Mouse (Mus musculus) small intestine, adult 2 months (tissue): ENCODE measurements around the gene Scrn3. TPM values are rescaled to one million over a fixed set of nuclear protein-coding genes. Genes with fewer than 3 reads are reported as not detected.

Experiments used
- H3K27ac ChIP-seq: fragments of 200-500 bp; 2 replicates; pipeline ENCODE4 v1.5.1; 2012; ENCODE audit warnings: low read depth, low read length, control low read depth, inconsistent platforms; ENCODE audit not compliant: insufficient read depth
- H3K27me3 ChIP-seq: fragments of 200-500 bp; 2 replicates; pipeline ENCODE4 v1.6.1; 2012; ENCODE audit warnings: mild to moderate bottlenecking, moderate library complexity, low read length, inconsistent platforms; ENCODE audit not compliant: control insufficient read depth, insufficient read depth
- H3K36me3 ChIP-seq: fragments of 200-500 bp; 2 replicates; pipeline ENCODE4 v1.6.1; 2012; ENCODE audit warnings: mild to moderate bottlenecking, low read length, control low read depth, inconsistent platforms; ENCODE audit not compliant: control insufficient read depth, insufficient read depth
- H3K4me1 ChIP-seq: fragments of 200-500 bp; 2 replicates; pipeline ENCODE4 v1.6.1; 2012; ENCODE audit warnings: low read length, inconsistent platforms, mixed read lengths; ENCODE audit not compliant: control insufficient read depth, insufficient read depth, insufficient read length
- H3K4me3 ChIP-seq: fragments of 200-500 bp; 2 replicates; pipeline ENCODE4 v1.5.1; 2012; ENCODE audit warnings: low read depth, mild to moderate bottlenecking, control low read depth, inconsistent platforms, low read length, moderate library complexity
- CTCF ChIP-seq: fragments of 200-500 bp; IDR thresholded peaks from 2 replicates; pipeline ENCODE4 v1.5.1; 2012; ENCODE audit warnings: low read depth, mild to moderate bottlenecking, control low read depth, inconsistent platforms, low read length, moderate library complexity, mixed read lengths; ENCODE audit not compliant: insufficient replicate concordance, insufficient read length; ENCODE audit errors: extremely low read depth
- POLR2A ChIP-seq: fragments of 200-500 bp; IDR thresholded peaks from 2 replicates; pipeline ENCODE4 v1.6.1; 2012; ENCODE audit warnings: low read depth, mild to moderate bottlenecking, control low read depth, inconsistent platforms, low read length, moderate library complexity
- WGBS: fragments of 180-500 bp; shearing (Covaris S2); methylation state at CpG from one replicate; pipeline ENCODE4 v1.1.7; 2018; 5-methylcytosine and 5-hydroxymethylcytosine counted together
- polyA plus RNA-seq: library from polyadenylated mRNA; depleted of rRNA; stranded (reverse); fragments of >200 nt; gene quantifications from 2 replicates; pipeline ENCODE4 v1.2.3, GENCODE M21; 2012; rRNA removed

The Scrn3 gene
- 1.1 and 1.6 TPM in 2 replicates for polyA plus RNA-seq

DNA sequence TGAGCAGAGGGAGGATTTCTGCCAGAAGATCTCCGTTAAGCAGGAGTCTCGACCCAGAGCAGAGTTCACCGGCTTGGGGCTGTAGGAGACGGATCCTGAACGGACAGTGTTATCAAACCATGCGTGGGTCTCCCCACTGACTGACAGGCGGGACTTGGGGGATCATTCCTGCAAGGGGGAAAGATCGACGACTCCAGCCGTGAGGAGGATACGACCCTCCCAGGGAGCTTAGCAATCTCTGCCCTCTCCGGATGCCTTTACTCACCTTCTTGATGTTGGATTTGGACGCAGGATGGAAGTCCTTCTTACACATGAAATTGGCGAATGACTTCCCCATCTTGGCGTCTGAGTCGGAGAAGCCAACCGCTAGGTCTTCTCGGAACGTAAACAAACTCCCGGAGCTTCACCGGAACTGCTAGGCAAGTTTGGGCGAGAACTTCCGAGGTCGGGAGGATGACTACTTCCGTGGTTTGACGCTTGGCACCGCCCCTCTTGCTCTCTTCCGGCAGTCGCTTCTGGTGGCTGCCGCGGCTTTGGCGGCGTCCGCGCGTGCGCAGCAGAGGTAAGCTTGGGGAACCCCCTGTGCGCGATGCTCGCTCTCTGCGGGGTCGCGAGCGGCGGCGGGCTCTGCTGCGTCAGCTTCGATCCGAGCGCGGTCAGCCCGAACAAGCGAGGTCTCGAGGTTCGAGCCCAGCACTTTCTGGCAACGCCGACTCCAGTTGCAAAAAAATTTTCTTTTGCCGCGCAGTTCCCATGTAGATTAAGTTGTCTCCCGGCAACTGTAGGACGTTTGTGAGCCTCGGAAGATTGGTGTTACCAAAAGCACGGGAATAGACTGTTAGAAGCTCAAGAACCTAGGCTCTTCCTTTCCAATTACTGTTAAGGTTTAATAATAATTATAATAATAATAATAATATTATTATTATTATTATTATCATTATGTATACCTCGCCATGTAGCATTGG lies at the start of gene Scrn3, which contains the start of gene Cir1:
Gene Scrn3 (plus strand): TSS at position 450 of the 965 bp plus-strand sequence.
Gene Cir1 (minus strand): TSS at position 550 of the 965 bp plus-strand sequence.
- no peaks in the 10 kb centered on the region for H3K27me3 ChIP-seq
- no peaks in the 10 kb centered on the region for H3K4me1 ChIP-seq
- peaks cover 16% of the 10 kb centered on the region for H3K36me3 ChIP-seq
- under 1% methylated on average over 64 of the region's 64 CpGs for WGBS
- TF ChIP-seq POLR2A: peak; percentile 69
- no peak for TF ChIP-seq CTCF
- peak within 1 kb of the TSS; percentile 97 for H3K4me3 ChIP-seq
- peak within 1 kb of the TSS; percentile 53 for H3K27ac ChIP-seq

DNA sequence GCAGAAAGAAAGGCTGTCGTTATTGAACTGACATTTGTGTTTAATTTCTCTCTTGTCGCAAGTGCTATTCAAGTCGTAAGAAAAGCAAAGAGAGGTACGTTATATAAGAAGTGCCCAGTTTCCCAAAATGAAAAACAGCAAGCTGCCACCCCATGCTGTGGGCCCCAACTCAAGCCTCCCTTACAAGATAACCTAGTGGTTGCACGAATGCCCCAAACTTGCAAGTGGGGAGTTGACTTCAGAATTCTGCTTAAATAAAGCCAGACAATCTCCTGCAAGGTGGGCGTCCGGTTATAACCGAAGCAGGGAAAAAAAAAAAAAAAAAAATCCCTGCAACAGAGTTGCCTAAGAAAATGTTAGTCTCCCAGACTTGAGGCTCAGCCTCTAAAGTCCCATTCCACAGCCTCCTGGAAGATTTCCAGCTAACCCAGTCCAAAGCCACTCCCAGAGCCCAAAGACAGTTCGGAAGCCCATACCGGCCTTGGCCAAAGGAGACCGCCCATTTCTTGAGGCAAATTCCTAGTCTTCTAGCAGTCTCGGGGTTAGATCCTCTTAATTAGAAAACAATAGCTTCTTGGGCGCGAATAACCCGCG lies 49.1 kb upstream of the Scrn3 start:
- peaks cover 55% of the 10 kb centered on the region for H3K27me3 ChIP-seq
- TF ChIP-seq POLR2A (no peak), CTCF (no peak)
- H3K36me3 ChIP-seq: no peaks in the 10 kb centered on the region
- H3K27ac ChIP-seq: no peak overlapping the region
- peak overlapping the region; percentile 28; the same call in 1 of the 2 replicates for H3K4me3 ChIP-seq
- WGBS: 20% methylated on average over 16 of the region's 16 CpGs
- no peaks in the 10 kb centered on the region; the same call in 1 of the 2 replicates for H3K4me1 ChIP-seq

DNA sequence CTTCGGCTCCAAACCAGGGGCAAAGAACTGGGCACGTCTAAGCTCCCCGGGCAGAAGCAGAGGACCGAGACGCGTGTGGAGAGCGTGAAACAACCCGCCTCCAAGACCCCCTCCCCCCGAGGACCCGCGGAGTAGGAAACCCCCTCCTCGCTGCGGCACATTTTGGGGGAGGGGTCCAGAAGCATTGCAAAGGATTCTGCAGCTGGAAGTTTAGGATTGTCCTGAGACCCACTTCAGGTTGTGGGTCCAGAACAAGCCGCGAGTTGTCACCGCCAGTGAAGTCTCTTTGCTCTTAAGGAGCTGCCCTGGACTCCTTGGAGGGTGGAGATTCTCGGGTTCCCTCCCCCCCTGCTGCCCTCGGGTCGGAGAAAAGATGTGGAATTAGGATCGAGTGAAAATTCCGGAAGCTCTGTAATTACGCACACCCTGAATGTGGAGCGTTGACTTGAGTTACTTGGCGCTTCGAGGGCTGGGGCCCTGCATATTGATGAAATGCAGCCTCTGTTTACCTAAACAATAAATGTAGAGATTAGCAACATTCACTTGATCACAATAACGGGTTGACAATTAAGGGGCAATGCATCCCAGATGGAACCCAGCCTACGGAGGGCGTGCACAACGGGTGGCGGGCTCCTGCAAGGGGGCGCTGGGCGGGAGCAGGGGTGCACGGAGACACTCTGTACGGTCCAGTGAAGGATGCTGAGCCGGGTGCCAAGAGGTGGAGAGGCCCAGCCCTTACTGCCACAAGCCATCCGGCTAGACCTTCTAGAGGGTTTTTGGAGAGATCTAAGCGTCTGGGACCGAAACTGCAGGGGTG lies 48.4 kb upstream of the Scrn3 start:
- 5% methylated on average over 38 of the region's 38 CpGs for WGBS
- H3K27ac ChIP-seq: no peak overlapping the region
- H3K4me1 ChIP-seq: no peaks in the 10 kb centered on the region; the same call in 1 of the 2 replicates
- H3K4me3 ChIP-seq: peak overlapping the region; percentile 28; the same call in 1 of the 2 replicates
- H3K36me3 ChIP-seq: no peaks in the 10 kb centered on the region
- H3K27me3 ChIP-seq: peaks cover 58% of the 10 kb centered on the region
- no peak for TF ChIP-seq CTCF
- TF ChIP-seq POLR2A: no peak

DNA sequence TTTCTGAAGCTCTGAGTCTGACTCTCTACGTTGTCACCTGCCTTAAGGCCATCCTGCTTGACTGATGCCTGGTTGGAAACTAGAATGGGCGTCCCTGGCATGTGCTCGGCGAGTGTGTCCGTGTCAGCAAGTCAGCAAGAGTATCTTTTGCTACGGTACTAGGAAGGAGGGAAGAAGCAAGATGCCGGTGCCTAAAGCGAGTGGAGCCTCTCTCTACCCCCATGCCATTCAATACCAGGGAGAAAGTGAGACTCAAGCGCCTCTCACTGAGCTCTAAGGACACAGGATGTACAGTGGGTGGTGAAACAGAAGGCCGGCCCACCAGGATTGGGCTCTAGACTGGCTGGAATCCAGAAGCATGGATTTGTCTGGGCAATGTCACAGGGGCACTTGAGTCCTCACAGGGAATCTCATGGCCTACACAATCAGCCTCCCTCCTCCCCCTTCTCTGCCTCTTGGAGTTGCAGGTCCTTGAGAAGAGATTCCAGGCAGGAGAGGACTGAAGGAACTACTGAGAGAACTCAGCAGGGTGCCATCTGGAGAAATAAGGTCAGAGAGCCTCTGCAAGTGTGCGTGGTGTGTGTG lies 47.7 kb upstream of the Scrn3 start:
- WGBS: 11% methylated on average over 11 of the region's 11 CpGs
- H3K4me3 ChIP-seq: no peak overlapping the region
- H3K27me3 ChIP-seq: peaks cover 64% of the 10 kb centered on the region

DNA sequence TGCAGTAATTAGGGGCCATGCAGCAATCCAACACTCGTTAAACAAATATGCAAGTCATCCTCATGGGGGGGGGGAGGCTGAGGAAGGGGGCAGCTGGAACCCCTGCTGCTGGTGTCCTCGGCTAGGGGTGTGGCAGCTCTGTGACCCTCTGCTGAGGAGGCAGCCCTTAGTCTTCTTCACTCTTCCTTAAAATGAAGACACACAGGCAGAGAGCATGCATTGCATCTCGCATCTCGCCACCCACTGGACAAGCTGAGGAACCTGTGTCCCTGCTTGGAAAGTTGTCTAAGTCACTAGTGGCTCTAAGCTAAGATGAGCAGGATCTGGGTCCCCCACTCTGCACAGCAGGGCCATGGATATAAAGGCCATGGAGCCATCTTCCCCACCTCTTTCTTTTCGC lies 46.4 kb upstream of the Scrn3 start:
- TF ChIP-seq CTCF: no peak
- no peak for TF ChIP-seq POLR2A
- 7% methylated on average over 5 of the region's 5 CpGs for WGBS
- Histone ChIP-seq H3K27ac (no peak overlapping the region), H3K27me3 (peaks cover 77% of the 10 kb centered on the region), H3K36me3 (no peaks in the 10 kb centered on the region), H3K4me1 (no peaks in the 10 kb centered on the region; the same call in 1 of the 2 replicates), H3K4me3 (no peak overlapping the region)

More for the DNA sequence above, 47.7 kb upstream of the Scrn3 start:
- no peak for TF ChIP-seq CTCF
- TF ChIP-seq POLR2A: no peak
- Histone ChIP-seq H3K36me3 (no peaks in the 10 kb centered on the region), H3K27ac (no peak overlapping the region), H3K4me1 (no peaks in the 10 kb centered on the region; the same call in 1 of the 2 replicates)

DNA sequence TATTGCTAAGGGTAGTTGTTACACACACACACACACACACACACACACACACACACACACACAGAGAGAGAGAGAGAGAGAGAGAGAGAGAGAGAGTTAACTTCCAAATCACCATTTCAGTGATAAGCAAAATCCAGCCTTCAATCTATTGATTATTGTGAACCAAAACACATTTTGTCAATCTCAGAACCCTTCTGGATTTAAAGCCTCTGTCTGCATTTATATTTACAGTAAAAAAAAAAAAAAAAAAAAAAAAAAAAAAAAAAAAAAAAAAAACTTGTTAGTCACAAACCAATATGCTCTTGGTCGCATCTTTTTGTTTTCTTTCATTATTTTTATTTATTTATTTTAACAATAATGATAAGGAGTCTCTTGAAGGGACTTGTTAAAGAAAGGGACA lies 45.8 kb upstream of the Scrn3 start:
- peaks cover 83% of the 10 kb centered on the region for H3K27me3 ChIP-seq
- no peaks in the 10 kb centered on the region for H3K36me3 ChIP-seq
- peaks cover under 1% of the 10 kb centered on the region for H3K4me1 ChIP-seq
- 46% methylated on average over 1 of the region's 1 CpGs for WGBS
- no peak overlapping the region for H3K27ac ChIP-seq
- no peak for TF ChIP-seq CTCF
- no peak for TF ChIP-seq POLR2A
- H3K4me3 ChIP-seq: no peak overlapping the region
